Mouse (Mus musculus): ENCODE data around the gene Nrxn2. TPM values are rescaled to one million over a fixed set of nuclear protein-coding genes. Genes with fewer than 3 reads are reported as not detected.

Nrxn2 gene
- 2.0 and 4.5 TPM in 2 replicates for polyA plus RNA-seq (2012; rRNA removed; ENCODE audit: low replicate concordance)

DNA sequence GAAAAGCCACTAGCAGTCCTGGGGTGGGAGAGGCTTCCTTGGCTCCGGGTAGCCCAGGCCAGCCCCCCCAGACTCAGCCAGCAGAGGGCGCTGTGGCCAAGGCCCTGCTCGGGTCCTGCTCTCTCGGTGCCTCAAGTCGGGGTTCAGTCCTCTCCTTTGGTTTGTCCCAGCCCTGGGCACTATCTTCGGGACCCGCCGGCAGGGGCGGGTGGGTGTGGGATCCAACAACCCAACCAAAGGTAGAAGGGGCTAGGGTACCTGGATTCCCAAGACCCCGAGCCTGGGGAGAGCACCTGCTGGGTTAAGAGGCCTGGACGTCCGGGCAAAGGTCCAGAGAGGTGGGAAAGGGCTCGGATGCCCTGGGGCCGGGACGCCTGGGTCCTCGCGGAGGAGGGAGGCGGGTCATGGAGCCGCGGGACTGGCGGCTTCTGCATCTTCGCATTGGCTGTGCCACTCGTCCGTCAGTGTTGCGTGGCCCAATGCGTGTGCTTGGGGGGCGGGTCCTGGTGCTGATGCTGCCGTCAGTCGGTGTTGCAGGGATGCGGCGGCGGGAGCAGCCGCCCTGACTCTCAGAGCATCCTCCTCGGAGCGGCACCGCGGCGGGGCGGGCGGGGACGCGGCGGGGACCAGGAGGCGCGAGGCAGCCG is at the start of gene Nrxn2:
TSS of gene Nrxn2 (plus strand) at position 499 of the 647 bp plus-strand sequence.

GRCm38 (mm10) chr19:6384128-6384527 is 34.4 kb upstream of the Nrxn2 start, which contains the start of gene Pygm:
TSS of gene Pygm (plus strand) at chr19:6384399.

DNA sequence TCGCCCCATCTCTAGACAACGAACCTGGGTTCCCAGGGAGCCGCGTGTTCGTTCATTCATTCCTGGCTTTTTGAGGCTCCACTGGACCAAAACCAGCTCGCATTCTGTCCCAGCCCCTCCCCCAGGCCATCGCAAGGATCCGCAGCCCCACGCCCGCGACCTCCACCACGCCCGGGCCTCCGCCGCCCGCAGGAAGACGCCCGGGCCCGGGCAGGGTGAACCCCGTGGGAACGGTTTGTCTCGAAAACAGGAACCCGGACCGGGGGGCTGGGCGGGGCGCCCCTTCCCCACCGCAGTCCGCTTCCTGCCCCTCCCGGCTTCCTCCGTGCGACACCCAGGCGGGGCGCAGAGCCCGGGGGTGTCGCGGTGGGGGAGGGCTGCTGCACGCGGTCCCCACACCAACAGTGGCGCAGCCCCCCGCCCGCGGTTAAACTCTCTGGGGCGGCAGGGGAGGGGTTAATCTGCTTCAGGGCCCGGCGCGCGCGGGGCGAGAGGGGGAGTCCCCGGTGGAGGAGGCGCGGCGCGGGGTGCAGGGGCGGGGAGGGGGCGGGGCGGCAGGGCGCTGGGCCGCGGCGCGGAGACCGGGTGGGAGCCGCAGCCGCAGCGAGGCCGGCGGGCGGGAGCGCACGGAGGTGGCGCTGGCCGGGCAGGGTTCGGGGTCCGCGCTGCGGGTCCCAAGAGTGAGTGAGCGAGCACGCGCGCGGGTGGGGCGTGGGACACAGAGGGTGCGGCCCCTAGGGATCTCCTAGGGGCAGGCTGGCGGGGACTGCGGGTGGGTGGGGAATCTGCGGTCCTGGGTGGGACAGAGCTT is 19.0 kb upstream of the Nrxn2 start, which contains the start of gene Rasgrp2:
TSS of gene Rasgrp2 (plus strand) at position 56 of the 811 bp plus-strand sequence.

DNA sequence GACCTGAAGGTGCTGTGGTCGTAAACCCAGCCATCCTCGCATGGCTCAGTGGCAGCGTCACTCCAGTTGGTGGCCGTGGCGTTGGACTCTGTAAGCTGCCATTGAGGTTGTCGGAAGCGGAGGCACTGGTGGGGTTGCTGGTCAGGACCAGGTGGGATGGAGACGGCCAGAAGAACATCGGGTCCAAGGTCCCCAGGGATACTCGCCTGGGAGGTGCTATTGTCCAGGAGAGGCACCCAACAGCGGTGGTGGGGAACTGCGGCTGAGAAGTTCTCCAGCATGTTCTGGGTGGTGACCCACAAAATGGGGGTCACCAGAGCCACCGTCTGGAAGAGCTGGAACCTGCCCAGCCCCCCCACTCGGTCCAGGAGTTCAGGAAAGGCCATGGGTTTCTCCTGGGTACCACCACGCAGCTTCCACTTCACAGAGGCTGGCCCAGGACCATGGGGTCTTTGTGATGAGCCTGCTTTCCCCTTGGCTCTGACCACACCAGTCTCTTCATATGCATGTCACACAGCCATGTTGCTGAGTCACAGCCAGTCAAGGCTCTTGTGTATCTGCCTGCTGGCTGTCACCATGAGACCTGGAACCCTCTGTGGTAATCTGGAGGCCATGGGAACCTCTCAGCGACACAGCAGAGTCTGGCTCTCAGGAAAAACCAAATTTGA is 124.0 kb downstream of the Nrxn2 start, which contains the start of gene Slc22a12:
TSS of gene Slc22a12 (minus strand) at position 666 of the 668 bp plus-strand sequence.

Other genes with a start within 250 kb of the Nrxn2 start
- 0.43 and 0.57 TPM in 2 replicates for gene Majin, start 234.3 kb upstream of the Nrxn2 start, polyA plus RNA-seq (2012; rRNA removed; ENCODE audit: low replicate concordance)
- gene Gpha2, start 192.4 kb upstream of the Nrxn2 start, polyA plus RNA-seq (2012; rRNA removed; ENCODE audit: low replicate concordance) = 0.25 and 1.1 TPM in 2 replicates
- 69.7 and 212 TPM in 2 replicates for gene Ppp2r5b, start 182.9 kb upstream of the Nrxn2 start, polyA plus RNA-seq (2012; rRNA removed; ENCODE audit: low replicate concordance)
- gene Atg2a, start 177.1 kb upstream of the Nrxn2 start, polyA plus RNA-seq (2012; rRNA removed; ENCODE audit: low replicate concordance) = 57.3 and 66.7 TPM in 2 replicates
- 468 and 699 TPM in 2 replicates for gene Ehd1, start 142.0 kb upstream of the Nrxn2 start, polyA plus RNA-seq (2012; rRNA removed; ENCODE audit: low replicate concordance)
- 35.7 and 40.2 TPM in 2 replicates for gene Cdc42bpg, start 112.3 kb upstream of the Nrxn2 start, polyA plus RNA-seq (2012; rRNA removed; ENCODE audit: low replicate concordance)
- 30.8 and 32.3 TPM in 2 replicates for gene Men1, start 83.8 kb upstream of the Nrxn2 start, polyA plus RNA-seq (2012; rRNA removed; ENCODE audit: low replicate concordance)
- 59.4 and 76.0 TPM in 2 replicates for gene Map4k2, start 77.6 kb upstream of the Nrxn2 start, polyA plus RNA-seq (2012; rRNA removed; ENCODE audit: low replicate concordance)
- gene Sf1, start 55.0 kb upstream of the Nrxn2 start, polyA plus RNA-seq (2012; rRNA removed; ENCODE audit: low replicate concordance) = 183 TPM in 2 replicates
- gene Pygm, start 34.3 kb upstream of the Nrxn2 start, polyA plus RNA-seq (2012; rRNA removed; ENCODE audit: low replicate concordance) = 4.6 and 7.3 TPM in 2 replicates
- 36.3 and 40.8 TPM in 2 replicates for gene Rasgrp2, start 19.4 kb upstream of the Nrxn2 start, polyA plus RNA-seq (2012; rRNA removed; ENCODE audit: low replicate concordance)
- 0.23 TPM in 1 of 2 replicates, not detected in the other for gene Slc22a12, start 124.3 kb downstream of the Nrxn2 start, polyA plus RNA-seq (2012; rRNA removed; ENCODE audit: low replicate concordance)

Data from duodenum, adult 2 months (tissue).